Comparison of ENCODE assay signal across 9 mouse cellular contexts in genomic region chr15:90214913-90215312, GRCm38 (mm10). TPM values are rescaled to one million over a fixed set of nuclear protein-coding genes. Genes with fewer than 3 reads are reported as not detected.
DNase-seq lines count a peak whose midpoint lies in the region; ATAC-seq and TF ChIP-seq lines count a peak whose summit lies in the region.
"Had no signal": no experiment of that assay in that cellular context is flagged by ENCODE, and none has a peak within 500 bp of the region (broad histone marks: within the 10 kb centered on the region; RNA-seq: fewer than 3 reads in every experiment).

No protein-coding gene starts in this region.

- H3K9me3 ChIP-seq in embryonic facial prominence, embryonic 14.5 days (ENCODE audit: control insufficient read depth, low read length): no peaks in the 10 kb centered on the region

- no peak overlapping the region for H3K4me3 ChIP-seq in spleen, adult 2 months (ENCODE audit: extremely low read depth, insufficient read depth, insufficient read length)
- H3K4me3 ChIP-seq in embryonic facial prominence, embryonic 14.5 days (ENCODE audit: low read depth, low read length): no peak overlapping the region
- H3K4me3 ChIP-seq: myocyte had no signal

- no peaks in the 10 kb centered on the region for H3K27me3 ChIP-seq in spleen, adult 2 months (ENCODE audit: control insufficient read depth, insufficient read depth, low read length)
- no peaks in the 10 kb centered on the region for H3K27me3 ChIP-seq in embryonic facial prominence, embryonic 14.5 days (replicated peaks; ENCODE audit: control insufficient read depth, insufficient read depth, low read length)

- intact Hi-C loops in left cerebral cortex, postnatal 14 days (cut with DNase I): loop anchor here (5.0 to 10.0 kb wide), 4 partner anchors 180 to 593 kb away; partner anchors contain the start of gene Syt10

- H3K4me2 ChIP-seq in embryonic facial prominence, embryonic 14.5 days (ENCODE audit: low read depth, low read length): no peak overlapping the region

- no peaks in the 10 kb centered on the region for H3K36me3 ChIP-seq in spleen, adult 2 months (ENCODE audit: control insufficient read depth, insufficient read depth, low read length)
- H3K36me3 ChIP-seq in embryonic facial prominence, embryonic 14.5 days (ENCODE audit: control insufficient read depth, insufficient read depth, low read length): no peaks in the 10 kb centered on the region

- ATAC-seq in embryonic facial prominence, embryonic 14.5 days (ENCODE audit: low read depth): no peak

- no peak for TF ChIP-seq POLR2A in spleen, adult 2 months (IDR thresholded peaks at IDR 0.05; ENCODE audit: low read depth, low read length)

- 12% methylated on average over 6 of the region's 6 CpGs for WGBS in spleen, adult 2 months
- 13% methylated on average over 6 of the region's 6 CpGs for WGBS in embryonic facial prominence, embryonic 14.5 days

- no peak overlapping the region for H3K9ac ChIP-seq in embryonic facial prominence, embryonic 14.5 days (ENCODE audit: low read depth, low read length)

- H3K4me1 ChIP-seq in spleen, adult 2 months (ENCODE audit: control insufficient read depth, insufficient read depth, insufficient read length): no peaks in the 10 kb centered on the region
- no peaks in the 10 kb centered on the region for H3K4me1 ChIP-seq in embryonic facial prominence, embryonic 14.5 days (ENCODE audit: control insufficient read depth, insufficient read depth, low read length)

- no peak overlapping the region for H3K27ac ChIP-seq in spleen, adult 2 months (ENCODE audit: insufficient read depth, low read length)
- no peak overlapping the region for H3K27ac ChIP-seq in embryonic facial prominence, embryonic 14.5 days (replicated peaks; ENCODE audit: low read depth, low read length)

- TF ChIP-seq CTCF in spleen, adult 2 months (IDR thresholded peaks at IDR 0.05; ENCODE audit: extremely low read depth, insufficient read depth, insufficient read length, insufficient replicate concordance): peak; percentile 37; the same call in 1 of the 2 replicates

- peak in 1 of 2 experiments; percentile 41 for DNase-seq in spleen, adult 2 months (ENCODE audit: low read depth in 1 of 2, low spot score in 2 of 2)
- DNase-seq in spleen, adult 12 weeks (ENCODE audit: low spot score): no peak
- DNase-seq in adrenal gland, postnatal 10 days: peak; percentile 70
- DNase-seq in embryonic facial prominence, embryonic 14.5 days (ENCODE audit: low spot score): peak; percentile 67
- DNase-seq in induced T-regulatory cell, adult 2 months (ENCODE audit: low read depth): peak; percentile 76
- peak; percentile 61 to 82 for DNase-seq in left cerebral cortex, postnatal 14 days (ENCODE audit: low spot score in 2 of 2)
- DNase-seq in naive thymus-derived CD4-positive, alpha-beta T cell, adult 2 months (ENCODE audit: low read depth): peak; percentile 70
- DNase-seq in thymus, postnatal 14 days: peak; percentile 42

RNA-seq across cellular contexts. Expression of gene Alg10b, which starts 9.2 kb away (rescaled TPM):
- 4.2 and 4.4 TPM in 2 replicates for polyA plus RNA-seq in spleen, adult 2 months (2012; rRNA removed)
- 10 to 100 TPM; 27.1 to 28.2 TPM for total RNA-seq in adrenal gland, postnatal 10 days (2021)
- 31.4 and 34.0 TPM in 2 replicates for polyA plus RNA-seq in embryonic facial prominence, embryonic 14.5 days (2014; fragmentation: Nextera tagmentation; extraction: Ambion mirVana)
- total RNA-seq in left cerebral cortex, postnatal 14 days (2021): 10 to 100 TPM; 28.4 to 28.5 TPM
